Mouse (Mus musculus): ENCODE measurements around the gene Ptpn14.

- no peak for TF ChIP-seq CHD2 (IDR thresholded peaks at IDR 0.05; ENCODE audit: low read depth, low read length)
- TF ChIP-seq ZNF384 (IDR thresholded peaks at IDR 0.05; ENCODE audit: low read depth, low read length): no peak
- TF ChIP-seq ZC3H11A (IDR thresholded peaks at IDR 0.05; ENCODE audit: borderline replicate concordance, low read depth, low read length): no peak
- TF ChIP-seq HCFC1 (IDR thresholded peaks at IDR 0.05; ENCODE audit: borderline replicate concordance, insufficient read depth, low read length): no peak
- no peak for TF ChIP-seq MAFK (IDR thresholded peaks at IDR 0.05; ENCODE audit: insufficient read depth, low read depth, low read length)
These were observed 72.3 kb downstream of the Ptpn14 start for GRCm38 (mm10) chr1:189800211-189800961.
